Mouse (Mus musculus) kidney, adult 11 months (tissue): ENCODE data around the gene Ninj1.
A peak's percentile ranks its signal among the peaks of the same experiment; 100 is the strongest.

Experiments used
- DNase-seq: peaks from one replicate; pipeline ENCODE4 v3.0.0; 2022

The Ninj1 gene

DNA sequence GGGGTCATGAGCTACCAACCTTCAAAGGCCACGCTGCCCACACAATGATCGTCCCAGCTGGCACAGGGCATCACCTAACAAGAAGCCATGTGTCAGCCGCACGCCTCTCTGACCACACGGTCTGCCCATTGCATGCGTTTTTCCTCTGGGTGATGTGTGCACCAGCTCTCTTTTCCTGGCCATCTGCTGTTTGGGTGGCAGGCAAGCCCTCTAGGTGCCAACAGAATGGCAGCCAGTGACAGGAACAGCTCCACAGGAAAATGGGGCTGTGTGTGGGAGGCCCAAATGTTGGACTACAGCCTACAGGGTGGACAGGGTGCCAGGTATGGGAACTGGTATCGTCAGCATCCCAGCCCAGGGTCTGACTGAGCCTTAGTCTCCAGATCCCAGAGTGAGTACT, 14.9 kb upstream of the Ninj1 start:
- no peak for DNase-seq

DNA sequence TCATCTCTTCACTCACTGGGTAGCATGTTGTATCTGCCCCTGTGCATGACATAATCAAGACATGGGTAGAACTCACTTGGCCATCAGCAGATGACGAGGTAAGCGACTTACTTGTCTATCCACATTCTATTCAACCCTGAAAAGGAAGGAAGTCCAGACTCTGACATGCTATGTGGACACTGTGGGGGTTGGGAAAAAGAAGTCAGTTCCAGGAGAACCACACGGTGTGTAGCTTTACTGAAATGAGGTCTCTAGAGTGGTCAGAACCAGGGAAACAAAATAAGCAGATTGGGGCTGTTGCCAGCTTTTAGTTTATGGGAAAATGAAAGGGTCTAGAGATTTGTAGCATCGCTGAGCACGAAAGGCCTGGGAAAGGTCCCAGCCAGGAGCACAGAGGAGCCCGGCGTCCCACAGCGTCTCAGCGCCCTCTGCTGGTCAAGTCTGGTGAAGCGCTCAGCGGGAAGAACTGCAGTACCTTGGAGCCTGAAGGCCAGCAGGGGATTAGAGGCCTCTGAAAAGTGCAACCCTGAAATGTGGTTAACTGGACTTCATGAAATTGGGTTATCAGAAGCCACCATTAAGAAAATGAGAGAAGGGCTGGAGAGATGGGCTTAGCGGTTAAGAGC, 14.2 kb upstream of the Ninj1 start:
- DNase-seq = peak; percentile 78

DNA sequence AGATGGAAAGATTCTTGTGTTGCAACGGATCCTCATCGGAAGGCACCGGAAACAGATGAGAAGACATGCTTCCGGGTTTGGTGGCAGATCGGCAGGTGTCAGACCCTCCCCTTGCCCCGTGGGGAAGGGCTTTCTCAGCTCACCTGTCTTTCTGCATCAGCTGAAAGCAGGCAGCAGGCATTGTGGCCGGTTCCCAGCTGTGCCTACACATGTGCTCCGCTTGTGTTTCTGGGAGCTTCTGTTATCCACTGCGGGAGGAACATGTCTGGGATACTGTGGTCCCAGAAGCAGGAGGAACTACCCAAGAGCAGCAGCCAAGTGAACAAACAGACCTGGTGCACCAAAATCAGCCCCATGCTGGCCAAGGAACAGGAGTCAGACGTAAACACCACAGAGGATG, 11.8 kb upstream of the Ninj1 start:
- no peak for DNase-seq

DNA sequence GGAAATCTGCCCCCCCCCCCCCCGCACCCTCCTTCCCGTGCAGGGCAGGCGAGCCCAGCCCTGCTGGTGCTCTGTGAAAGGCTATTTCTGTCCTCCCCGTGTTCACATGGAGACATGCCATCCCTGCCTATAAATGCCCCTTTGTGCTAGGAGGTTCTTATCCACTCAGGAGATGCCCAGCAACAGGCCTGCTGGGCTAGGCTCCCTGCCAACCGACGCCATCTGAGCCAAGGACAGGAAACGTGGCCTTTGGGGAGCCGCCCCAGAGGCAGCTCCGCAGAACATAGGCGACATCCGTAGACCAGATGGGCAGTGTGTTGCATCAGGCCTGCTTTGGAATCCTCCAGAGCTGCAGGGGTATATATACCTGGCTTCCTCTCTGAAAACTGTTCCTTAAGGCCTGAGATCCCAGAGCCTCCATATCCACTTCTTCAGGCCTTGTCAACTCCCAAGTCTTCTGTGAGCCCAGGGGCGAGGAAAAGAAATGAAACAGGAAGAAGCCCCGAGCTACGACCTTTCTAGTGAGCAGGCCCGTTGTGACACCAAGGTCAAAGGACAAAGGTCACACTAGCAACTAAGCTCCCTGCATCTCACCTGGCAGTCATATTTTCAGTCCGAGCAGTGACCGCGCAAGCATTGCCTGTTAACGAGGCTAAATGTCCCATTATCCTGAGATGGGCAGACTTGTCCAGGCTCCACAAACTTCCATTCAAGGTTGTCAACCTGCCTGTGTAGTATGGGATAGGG, 8.3 kb upstream of the Ninj1 start:
- DNase-seq = no peak

DNA sequence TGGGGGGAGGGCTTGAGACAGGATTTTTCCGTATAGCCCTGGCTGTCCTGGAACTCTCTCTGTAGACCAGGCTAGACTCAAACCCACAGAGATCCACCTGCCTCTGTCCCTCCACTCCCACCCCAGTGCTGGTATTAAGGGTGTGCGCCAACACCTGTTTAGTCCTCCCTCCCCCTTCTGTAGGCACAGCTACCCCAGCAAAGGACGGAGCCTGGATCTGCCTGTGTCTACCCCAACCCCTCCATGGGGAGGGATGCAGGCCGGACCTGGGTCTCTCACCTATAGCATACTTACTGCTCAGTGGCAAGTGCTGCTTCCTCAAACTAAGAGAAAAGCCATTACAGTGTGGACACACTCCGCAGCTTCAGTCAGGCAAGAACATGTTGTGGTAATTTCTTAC, 7.0 kb upstream of the Ninj1 start:
- no peak for DNase-seq

DNA sequence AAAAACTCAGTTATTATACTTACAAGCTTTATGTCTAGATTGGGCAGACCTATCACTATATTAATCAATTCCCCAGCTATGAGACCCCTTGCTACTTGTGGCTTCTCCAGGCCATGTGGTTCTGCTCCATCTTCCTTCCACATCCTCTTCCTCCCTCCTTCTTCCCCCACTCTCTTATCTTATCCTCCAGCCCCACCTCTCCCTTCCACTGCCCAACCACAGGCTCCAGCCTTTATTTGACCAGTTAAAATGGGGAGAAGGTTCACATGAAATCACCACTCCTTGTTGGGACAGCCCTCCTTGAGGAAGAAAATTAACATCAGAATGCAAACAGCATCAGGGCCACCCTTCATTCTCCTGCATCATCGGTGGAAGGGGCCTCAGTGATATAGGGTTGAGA, 6.6 kb upstream of the Ninj1 start:
- DNase-seq = no peak

DNA sequence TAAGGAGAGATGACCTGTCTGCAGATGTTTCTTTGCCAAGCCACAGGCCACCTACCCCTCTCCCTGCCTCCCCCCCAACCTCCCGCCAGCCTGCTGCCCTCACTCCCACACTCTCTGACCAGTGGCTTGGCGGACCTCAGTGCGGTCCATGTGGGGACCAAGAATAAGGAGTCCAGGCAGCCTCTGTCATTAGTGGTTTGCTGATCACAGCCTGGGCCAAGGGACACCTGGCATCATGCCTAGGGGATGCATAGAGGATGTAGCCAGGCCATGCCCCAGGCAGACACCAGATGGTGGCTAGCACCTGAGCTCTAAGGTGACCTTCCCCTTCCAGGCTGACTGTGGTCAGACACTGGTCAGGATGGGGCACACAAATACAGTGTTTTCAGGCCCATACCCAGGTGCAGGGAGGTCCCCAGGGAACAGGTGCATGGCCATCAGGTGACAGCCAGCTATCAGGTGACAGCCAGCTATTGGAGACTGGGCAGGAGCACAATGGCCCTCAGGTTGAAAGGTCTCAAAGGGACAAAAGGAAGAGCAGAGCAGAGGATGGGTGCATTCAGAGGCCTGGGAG, 5.8 kb upstream of the Ninj1 start:
- no peak for DNase-seq

DNA sequence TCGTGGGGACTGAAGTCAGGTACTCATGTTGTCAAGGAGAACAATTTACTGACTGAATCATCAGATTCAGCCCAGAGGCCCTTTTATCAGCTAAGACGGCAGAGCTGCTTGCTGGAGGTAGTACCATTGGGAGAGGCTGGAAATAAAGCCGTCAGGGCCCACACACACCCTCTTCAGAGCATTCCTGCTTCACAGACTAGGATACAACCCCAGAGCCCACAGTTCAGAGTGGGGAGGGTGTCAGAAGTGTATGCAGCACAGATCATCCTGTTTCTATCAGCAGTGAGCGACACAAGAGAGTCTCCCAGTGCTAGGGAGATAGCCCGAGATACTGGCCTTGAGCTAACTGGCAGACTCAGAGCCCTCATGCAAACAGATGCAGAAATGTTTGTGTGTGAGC, 4.1 kb upstream of the Ninj1 start:
- DNase-seq = no peak

DNA sequence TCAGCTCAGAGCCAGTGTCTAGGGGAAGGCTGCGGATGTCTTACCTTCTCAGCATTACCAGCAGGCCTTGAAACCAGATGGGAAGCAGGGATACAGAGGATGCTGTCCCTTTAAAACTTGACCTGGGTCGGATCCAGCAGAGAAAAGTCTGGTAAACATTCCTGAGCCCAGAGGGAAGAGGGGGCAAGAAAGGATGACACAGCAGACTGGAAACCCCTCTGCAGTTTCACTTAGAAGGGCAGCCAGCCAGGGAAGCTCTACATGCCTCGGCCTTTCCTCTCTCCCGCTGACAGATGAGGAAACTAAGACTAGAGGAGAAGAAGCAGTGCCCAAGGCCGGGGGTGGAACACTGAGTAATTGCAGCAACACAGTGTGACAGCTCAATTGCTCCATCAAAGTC, 3.6 kb upstream of the Ninj1 start:
- DNase-seq = no peak

DNA sequence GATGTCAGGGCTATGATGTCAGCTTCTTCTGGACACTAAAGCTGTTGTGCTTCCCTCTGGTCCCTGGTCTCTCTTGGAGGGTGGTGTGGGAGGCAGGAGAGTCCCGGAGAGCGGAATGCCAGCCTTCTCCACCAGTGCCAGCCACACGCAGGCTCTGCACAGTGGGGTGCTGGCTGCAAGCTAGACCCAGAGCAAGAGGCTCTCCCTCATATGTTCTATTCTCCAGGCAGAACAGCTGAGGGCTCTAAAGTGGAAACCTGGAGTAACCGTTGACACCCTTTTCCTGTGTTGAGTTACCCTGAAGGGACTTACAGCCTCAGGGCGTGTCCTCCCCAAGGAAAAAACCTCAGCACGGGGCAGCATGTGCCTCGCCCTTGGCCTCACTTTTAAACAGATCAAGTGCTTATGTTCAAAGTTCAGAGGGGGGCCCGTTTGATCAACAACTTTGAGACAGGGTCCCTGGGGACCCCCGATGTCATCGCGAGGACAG, 442 bp upstream of the Ninj1 start:
- no peak for DNase-seq

DNA sequence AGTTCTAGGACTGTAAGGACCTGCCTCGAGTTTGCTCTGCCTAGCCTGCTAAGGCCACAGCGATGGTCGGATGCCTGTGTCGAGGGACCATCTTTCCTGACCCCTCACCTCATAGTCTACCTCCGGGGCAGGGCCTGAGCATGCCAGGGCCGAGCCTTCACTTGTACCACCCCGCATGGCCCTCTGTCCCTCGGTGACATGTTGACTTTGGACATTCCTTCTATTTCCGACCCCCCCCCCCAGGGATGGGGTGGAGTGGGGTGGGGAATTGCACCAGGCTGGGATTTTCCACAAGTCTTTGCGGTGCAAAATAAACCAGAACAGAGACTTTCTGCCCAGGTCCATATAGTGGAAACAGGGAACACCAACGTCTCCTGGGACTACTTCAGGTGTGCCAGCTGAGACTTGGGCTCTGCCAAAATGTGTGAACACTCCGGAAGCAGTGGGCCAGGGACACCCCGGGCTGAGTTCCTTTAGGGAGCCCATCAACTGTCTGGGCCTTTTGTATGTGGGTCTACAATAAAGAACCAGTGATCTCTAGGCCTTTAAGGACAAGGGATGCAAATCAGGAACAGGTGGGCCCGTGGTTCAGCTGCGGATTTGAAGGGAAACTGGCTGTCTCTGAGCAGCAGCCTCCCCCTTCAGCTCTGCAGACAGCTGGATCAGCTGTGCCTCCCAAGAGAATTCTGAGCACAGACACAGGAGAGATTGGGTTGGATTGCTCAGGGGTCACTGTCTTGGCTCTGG, 1.1 kb downstream of the Ninj1 start:
- DNase-seq = no peak

DNA sequence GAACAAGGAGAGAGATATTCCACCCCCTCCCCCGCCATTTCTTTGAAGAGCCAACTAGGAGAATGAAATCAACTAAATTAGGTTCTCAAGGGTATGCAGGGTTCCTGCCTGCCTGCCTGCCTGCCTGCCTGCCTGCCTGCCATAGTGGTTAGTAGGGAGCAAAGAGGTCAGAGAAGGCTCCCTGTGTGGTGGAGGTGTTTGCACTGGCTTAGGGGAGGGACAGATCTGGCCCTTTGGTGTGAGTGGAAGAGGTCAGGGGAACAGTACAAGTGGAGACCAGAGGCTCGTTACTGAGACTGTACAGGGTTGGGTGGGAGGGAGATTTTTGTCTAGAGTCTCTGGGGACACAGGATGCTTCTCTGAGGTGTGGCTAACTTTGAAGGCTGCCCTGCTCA, 1.7 kb downstream of the Ninj1 start:
- no peak for DNase-seq

DNA sequence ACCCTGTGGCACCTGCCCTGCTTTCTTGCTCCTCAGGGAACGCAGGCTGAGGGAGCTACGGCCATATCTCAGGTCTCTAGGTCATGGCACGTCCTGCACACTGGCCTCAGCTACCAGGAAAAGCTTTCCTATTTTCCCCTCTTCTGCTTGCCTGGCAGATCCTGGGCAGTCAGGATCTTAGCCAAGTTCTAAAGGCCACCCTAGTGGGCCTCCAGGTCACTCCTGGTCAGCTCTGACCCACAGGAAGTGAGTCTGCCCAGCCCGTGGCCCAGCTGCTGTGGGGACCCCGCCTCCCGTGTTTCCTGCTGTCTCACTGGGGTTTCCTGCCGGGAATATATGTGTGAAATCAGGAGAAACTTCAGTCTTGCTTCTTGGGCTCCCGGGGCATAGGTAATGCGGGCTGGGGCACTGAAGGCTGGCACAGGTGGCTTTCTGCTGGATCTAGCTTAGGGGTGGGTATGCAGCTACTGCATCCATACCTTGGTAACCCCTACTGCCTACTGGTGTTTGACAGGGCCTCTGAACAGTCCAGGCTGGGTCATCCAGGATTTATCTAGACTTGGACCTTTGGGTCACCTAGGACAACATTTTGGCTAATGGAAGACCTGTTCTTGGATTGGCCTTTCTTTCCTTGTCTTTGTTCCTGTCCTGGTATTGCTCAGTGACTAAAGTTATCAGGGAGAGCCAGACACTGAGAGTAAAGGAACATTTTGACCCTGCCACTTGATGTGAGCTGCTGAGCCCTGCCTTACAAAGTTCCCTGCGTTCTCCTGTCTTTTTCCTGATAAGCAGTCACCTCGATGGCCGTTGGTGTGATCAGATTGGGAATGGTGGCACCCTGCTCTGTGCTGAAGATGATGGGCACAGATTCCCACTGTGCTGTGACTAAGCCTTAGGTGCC, 2.9 kb downstream of the Ninj1 start:
- peak; percentile 88 for DNase-seq

DNA sequence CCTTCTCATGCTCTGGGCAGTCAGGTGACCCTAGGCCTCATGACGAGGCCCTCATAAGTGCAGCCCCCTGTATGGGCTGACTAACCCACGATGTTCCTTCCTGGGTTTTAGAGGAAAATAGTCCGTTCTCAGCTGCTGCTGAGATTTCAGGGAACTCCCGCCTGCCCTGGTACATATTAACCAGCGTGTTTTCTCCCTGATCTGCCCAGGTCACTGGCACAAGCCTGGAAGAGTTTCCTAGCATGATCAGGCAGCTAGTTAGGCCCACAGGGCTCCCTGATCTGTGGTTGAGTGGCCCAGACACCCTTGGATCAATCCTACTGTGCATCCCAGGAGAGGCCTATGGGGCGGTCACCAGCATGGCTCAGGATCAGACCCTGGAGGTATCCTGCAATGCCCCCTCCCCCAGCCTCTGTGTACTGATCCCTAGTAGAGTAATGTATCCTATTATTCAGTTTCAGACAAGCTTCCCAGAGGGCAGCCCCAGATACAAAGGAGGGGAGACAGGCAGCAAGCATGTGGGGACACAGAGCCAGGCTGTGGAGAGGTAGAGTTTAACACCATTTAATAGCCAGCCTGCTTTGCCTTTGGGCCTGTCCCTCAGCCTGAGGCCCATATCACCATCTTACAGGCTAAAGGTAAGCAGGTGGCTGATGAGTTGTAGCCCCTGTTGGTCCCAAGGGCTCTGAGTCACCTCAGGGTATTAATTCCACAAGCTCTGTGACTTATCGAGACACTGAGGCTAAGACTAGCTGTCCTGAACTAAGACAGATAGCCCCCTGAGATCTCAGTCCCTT, 3.8 kb downstream of the Ninj1 start:
- DNase-seq = peak; percentile 82

DNA sequence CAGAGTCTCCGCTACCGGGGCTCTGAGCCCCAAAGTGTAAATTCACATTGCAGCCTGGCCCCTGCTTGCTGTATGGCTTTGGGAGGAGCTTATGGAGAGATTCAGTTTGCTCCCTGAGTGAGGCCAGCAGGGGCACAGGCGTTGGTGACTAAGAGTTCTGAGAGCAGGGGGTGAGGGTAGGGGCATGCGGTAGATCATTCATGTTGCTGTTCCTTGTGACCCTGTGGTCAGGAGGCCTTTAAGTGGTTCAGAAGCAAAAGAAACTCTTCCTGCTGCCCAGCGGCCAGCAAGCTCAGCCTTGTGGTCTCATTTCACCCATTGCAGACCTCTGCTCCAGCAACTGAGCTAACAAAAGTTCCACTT, 4.4 kb downstream of the Ninj1 start:
- no peak for DNase-seq

DNA sequence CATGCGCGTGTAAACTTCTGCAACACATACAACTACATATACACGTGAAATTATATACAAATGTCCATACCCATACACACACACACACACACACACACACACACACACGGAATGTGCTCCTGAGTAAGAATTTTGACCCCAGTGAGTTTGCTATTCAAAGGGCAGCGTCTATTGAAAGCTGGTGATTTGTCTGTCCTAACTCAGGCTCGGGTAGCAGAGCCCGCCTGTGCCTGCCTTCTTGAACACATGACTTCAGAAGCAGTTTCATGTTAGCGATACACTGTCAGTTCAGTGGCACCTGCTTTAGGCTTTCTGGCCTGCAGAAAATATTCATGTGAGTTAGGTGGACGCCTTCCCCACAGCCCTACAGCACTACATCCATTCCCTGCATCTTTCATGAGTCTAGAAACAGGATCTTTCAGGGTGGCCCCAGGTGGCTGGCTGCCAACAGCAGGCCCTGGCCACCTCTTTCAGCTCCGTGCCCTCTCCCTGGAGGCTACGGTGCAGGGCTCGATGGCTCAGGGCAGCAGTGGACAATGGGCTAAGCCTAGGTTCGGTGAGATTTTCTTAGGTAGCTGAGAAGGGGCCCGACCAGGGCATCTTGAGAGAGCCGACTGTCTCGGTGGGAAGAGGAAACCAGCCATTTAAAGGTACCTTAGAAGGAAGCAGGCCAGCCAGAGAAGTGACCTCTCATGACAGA, 5.0 kb downstream of the Ninj1 start:
- DNase-seq = peak; percentile 50

DNA sequence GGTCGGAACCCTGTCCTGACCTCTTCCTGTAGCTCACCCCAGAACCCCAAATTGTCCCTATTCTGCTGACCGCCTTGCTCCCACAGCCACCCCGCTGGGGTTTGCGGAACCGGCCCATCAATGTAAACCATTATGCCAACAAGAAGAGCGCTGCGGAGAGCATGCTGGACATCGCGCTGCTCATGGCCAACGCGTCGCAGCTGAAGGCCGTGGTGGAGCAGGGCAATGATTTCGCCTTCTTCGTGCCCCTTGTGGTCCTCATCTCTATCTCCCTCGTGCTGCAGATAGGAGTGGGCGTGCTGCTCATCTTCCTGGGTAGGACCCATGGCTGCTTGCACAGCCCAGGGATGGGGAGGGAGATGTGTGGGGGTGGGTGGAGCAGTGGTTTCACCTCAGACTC, 6.4 kb downstream of the Ninj1 start:
- no peak for DNase-seq

DNA sequence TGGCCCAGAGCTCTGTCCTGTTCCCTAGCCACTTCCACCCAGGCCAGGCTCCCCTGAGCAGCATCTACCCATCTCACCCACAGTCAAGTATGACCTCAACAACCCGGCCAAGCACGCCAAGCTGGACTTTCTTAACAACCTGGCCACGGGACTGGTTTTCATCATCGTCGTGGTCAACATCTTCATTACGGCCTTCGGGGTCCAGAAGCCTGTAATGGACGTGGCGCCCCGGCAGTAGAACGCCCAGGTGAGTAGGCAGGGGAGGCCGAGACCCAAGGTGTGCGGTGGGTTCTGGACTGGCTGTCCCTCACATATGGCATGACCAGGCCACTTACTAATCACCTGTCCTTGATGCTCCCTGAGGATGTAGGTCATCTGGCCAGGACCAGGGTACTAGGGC, 7.5 kb downstream of the Ninj1 start:
- DNase-seq = no peak

DNA sequence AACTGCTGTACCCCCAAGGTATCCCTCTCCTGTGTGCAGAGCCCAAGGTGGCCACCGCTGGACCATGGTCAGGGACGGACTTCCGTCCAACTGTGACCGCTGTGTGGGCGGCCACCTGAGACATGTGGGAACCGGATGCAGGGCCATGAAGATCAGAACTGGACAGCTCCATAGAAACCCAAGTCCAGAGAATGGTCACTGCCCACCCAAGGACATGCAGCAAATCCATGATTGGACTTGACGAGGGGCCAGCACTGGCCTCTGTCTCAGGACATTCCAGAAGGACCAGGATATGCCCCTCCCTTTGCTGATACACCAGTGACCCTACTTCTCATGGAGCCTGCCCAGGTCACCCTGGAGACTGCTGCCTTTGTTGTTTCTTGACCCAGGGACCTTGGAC, 8.4 kb downstream of the Ninj1 start:
- no peak for DNase-seq

DNA sequence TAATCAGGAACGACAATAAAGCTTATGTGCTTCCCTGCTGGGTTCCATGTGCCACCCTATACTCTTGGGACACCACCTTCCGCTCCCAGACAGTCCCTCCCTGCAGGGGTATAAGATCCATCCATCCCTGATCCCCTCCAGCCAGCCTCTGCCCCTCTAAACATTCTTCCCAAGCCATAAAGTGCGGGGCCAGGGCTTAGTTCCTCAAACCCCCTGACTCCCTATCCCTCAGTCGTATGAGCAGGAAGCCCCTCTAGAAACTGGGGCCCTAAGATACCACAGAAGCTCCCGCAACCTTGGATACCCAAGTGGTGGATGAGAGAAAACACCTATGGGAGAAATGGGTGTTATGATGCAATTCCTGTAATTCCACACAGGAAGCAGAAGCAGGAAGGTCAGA, 8.9 kb downstream of the Ninj1 start:
- no peak for DNase-seq

DNA sequence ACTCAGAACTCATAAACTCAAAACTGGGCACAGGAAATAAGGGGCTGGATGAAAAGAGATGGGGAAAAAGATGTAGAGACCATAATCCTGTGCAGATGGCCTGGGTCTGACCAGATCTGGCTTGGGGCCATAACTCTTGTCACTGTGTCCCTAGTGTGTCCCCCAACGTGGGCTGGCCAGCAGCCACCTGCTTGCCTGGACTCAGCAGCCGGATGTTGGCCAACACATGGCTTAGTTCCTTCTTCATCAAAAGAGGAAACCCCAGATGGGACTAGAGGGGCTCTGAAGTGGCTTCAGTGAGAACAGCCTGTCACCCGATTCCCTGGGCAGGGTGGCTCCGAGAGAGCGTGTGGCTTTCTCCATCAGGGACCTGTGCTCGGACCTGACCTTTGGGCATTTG, 9.5 kb downstream of the Ninj1 start:
- DNase-seq = no peak
